Mouse (Mus musculus) intestine, postnatal 0 days (tissue): ENCODE data around the gene Abcb8. TPM values are rescaled to one million over a fixed set of nuclear protein-coding genes. Genes with fewer than 3 reads are reported as not detected.

Source experiments
- ATAC-seq: fragments of 200-750 bp; cut with Nextera tagmentation; 2 replicates; pipeline ENCODE4 v1.8.0; 2017; ENCODE audit warnings: mild to moderate bottlenecking, moderate TSS enrichment, moderate library complexity
- H3K27ac ChIP-seq: fragments of 300-500 bp; sonication (generic); 2 replicates; pipeline ENCODE4 v1.5.1; 2014; ENCODE audit warnings: mild to moderate bottlenecking, low read depth, low read length, moderate library complexity
- H3K27me3 ChIP-seq: fragments of 300-500 bp; sonication (generic); replicated peaks from 2 replicates; pipeline ENCODE4 v1.6.1; 2014; ENCODE audit warnings: low read length, mixed read lengths; ENCODE audit not compliant: control insufficient read depth, insufficient read depth
- H3K36me3 ChIP-seq: fragments of 300-500 bp; sonication (generic); 2 replicates; pipeline ENCODE4 v1.6.1; 2014; ENCODE audit warnings: mild to moderate bottlenecking, moderate library complexity; ENCODE audit not compliant: control insufficient read depth, insufficient read depth
- H3K4me1 ChIP-seq: fragments of 300-500 bp; sonication (generic); replicated peaks from 2 replicates; pipeline ENCODE4 v1.6.1; 2014; ENCODE audit warnings: antibody characterized with exemption, low read length, mixed read lengths; ENCODE audit not compliant: control insufficient read depth, insufficient read depth
- H3K4me2 ChIP-seq: fragments of 300-500 bp; sonication (generic); replicated peaks from 2 replicates; pipeline ENCODE4 v1.6.1; 2014; ENCODE audit warnings: low read depth, mild to moderate bottlenecking, moderate library complexity
- H3K4me3 ChIP-seq: fragments of 300-500 bp; sonication (generic); 2 replicates; pipeline ENCODE4 v1.5.1; 2014; ENCODE audit warnings: low read depth, low read length
- H3K9ac ChIP-seq: fragments of 300-500 bp; sonication (generic); 2 replicates; pipeline ENCODE4 v1.6.1; 2014; ENCODE audit warnings: mild to moderate bottlenecking, low read depth, low read length
- H3K9me3 ChIP-seq: fragments of 300-500 bp; sonication (generic); 2 replicates; pipeline ENCODE4 v1.6.1; 2016; ENCODE audit warnings: mixed run types; ENCODE audit not compliant: control insufficient read depth
- CTCF ChIP-seq: sonication (generic); IDR thresholded peaks from 2 replicates; pipeline ENCODE4 v1.5.1; 2016; ENCODE audit warnings: low read depth, mild to moderate bottlenecking, control low read depth, antibody characterized with exemption, moderate library complexity
- WGBS: fragments of 180-500 bp; shearing (Covaris S2); extraction: QIAGEN DNeasy Blood & Tissue Kit; methylation state at CpG from one replicate; pipeline ENCODE4 v1.1.7; 2014; 5-methylcytosine and 5-hydroxymethylcytosine counted together
- polyA plus RNA-seq: library from polyadenylated mRNA; unstranded; fragments of >200 nt; fragmentation: Nextera tagmentation; extraction: Ambion mirVana; gene quantifications from 2 replicates; pipeline ENCODE4 v1.2.1, GENCODE M21; 2015

Abcb8 gene
- polyA plus RNA-seq, 1 experiment from 2014 or later, result 40.4 TPM

DNA sequence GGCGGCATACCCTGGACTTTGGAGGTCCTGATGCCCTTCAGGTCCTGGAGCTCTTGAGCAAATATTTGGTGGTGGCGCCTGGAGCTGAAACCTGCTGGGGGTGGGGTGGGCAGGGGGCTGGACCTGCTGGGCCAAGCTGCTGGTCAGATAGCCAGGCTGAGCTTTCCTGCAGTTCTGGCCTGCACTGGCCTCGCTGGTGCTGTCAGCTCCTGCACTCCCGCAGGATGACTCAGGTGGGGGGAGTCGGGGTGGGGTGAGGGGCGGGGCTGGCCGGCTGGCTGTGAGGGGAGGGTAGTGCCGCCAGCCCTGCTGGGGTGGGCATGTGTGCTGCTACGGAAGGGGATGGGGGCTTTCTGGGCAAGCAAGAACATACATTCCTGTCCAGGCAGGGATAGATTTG is 35.1 kb downstream of the Abcb8 start:
- Histone ChIP-seq H3K9me3 (no peaks in the 10 kb centered on the region), H3K27me3 (no peaks in the 10 kb centered on the region), H3K36me3 (peaks cover 43% of the 10 kb centered on the region), H3K4me2 (peak overlapping the region; percentile 84), H3K27ac (peak overlapping the region; percentile 88), H3K4me1 (peaks cover 10% of the 10 kb centered on the region), H3K9ac (peak overlapping the region; percentile 54), H3K4me3 (peak overlapping the region; percentile 44)
- 17% methylated on average over 9 of the region's 9 CpGs for WGBS
- no peak for ATAC-seq
- no peak for TF ChIP-seq CTCF

- WGBS, result 93% methylated on average over 8 of the region's 8 CpGs
- no peaks in the 10 kb centered on the region for H3K4me1 ChIP-seq
- ATAC-seq, result no peak
- H3K4me3 ChIP-seq, result no peak overlapping the region
- H3K9me3 ChIP-seq, result no peaks in the 10 kb centered on the region
- no peak overlapping the region for H3K27ac ChIP-seq
- H3K4me2 ChIP-seq, result no peak overlapping the region
- H3K36me3 ChIP-seq, result peaks cover 89% of the 10 kb centered on the region
- TF ChIP-seq CTCF, result no peak
- H3K27me3 ChIP-seq, result no peaks in the 10 kb centered on the region
- no peak overlapping the region for H3K9ac ChIP-seq
Observed at GRCm38 (mm10) chr5:24433993-24434392, 40.5 kb downstream of the Abcb8 start.

DNA sequence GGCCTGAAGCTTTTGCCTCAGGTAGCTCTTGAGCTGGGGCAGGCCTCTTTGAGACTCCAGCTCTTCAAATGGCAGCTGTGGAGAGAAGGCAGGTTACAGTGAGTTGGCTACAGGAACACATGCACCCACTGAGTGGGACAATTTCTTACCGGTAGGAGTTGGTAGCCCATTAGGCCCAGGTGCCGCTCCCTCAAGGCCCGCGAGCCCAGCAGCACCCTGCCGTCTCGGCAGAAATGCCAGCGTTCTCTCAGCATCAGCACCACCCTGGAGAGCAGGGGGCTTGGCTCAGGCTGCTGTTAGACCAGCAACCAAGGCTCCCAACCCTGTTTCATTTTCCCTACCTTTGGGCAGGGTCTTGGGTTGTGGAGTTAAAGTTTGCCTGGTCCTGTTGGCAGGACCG is 47.7 kb downstream of the Abcb8 start:
- Histone ChIP-seq H3K9me3 (no peaks in the 10 kb centered on the region), H3K4me1 (0 out of 2 replicates have a peak, but pooled peaks cover 9% of the 10 kb centered on the region), H3K4me2 (no peak overlapping the region), H3K27ac (no peak overlapping the region), H3K4me3 (no peak overlapping the region), H3K27me3 (no peaks in the 10 kb centered on the region), H3K9ac (no peak overlapping the region), H3K36me3 (peaks cover 66% of the 10 kb centered on the region)
- 90% methylated on average over 8 of the region's 8 CpGs for WGBS
- no peak for TF ChIP-seq CTCF
- ATAC-seq, result no peak

DNA sequence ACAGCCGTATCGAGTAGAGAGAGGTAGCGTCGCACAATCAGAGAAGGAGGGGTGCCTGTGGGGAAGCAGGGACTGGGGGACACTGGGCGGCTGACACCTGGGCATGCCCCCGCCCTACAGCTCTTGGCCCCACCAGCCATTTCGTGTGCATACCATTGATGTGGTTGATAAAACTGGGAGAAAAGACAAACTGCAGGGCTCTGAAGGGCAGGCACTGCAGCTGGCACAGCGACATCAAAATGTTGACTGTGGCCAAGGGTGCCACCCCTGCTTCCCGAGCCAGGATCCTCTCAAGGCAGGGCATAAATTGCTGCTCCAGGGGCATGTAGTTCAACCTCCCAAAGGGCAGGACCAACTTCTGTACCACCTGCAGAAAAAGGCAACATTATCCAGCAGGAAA is 48.6 kb downstream of the Abcb8 start:
- TF ChIP-seq CTCF, result no peak
- Histone ChIP-seq H3K27me3 (no peaks in the 10 kb centered on the region), H3K27ac (no peak overlapping the region), H3K4me1 (0 out of 2 replicates have a peak, but pooled peaks cover 9% of the 10 kb centered on the region), H3K36me3 (peaks cover 58% of the 10 kb centered on the region), H3K9ac (no peak overlapping the region), H3K4me3 (no peak overlapping the region), H3K4me2 (no peak overlapping the region), H3K9me3 (no peaks in the 10 kb centered on the region)
- 81% methylated on average over 9 of the region's 9 CpGs for WGBS
- ATAC-seq, result no peak

DNA sequence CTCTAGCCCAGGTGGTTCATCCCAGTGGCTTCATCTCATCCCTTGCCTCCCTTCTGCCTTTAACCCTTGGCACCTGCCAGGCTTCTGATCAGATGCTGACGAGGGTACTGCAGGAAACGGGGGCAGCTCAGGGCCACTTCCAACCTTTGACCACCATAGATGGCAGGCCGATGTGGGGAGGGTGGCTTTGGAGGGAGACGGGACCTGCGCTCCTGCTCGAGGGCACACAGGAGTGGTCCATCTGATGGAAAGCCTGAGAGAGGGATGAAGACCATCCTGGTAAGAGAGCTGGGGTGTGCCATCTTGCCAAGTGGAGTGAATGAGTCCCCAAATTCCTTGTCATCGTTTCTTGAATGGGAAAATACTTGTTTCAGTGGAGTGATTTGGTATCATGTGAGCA is 49.7 kb downstream of the Abcb8 start:
- H3K27me3 ChIP-seq, result no peaks in the 10 kb centered on the region
- no peak for ATAC-seq
- no peak for TF ChIP-seq CTCF
- no peak overlapping the region for H3K4me2 ChIP-seq
- H3K9ac ChIP-seq, result no peak overlapping the region
- peaks cover 54% of the 10 kb centered on the region for H3K36me3 ChIP-seq
- no peak overlapping the region for H3K27ac ChIP-seq
- 0 out of 2 replicates have a peak, but pooled peaks cover 12% of the 10 kb centered on the region for H3K4me1 ChIP-seq
- H3K4me3 ChIP-seq, result no peak overlapping the region
- no peaks in the 10 kb centered on the region for H3K9me3 ChIP-seq
- 82% methylated on average over 7 of the region's 7 CpGs for WGBS

DNA sequence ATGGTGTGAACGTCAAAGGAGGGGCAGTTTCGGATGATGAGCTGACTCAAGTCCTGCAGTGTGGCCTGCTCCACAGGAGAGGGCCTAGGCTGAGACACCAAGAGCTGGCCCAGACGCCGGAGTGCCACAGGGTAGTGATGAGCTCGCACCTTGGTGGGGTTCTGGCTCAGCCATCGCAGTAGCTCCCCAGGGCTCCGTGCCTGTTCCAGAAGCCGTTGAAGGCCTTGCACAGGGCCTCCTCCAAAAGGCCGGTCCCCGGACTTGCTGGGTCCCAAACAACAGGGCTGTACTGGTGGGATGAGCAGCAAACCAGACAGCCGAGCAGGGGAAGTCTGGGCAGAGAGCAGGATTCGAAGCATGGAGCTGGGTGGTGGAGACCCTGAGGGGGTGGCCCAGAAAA is 50.5 kb downstream of the Abcb8 start:
- peak overlapping the region; percentile 62 for H3K4me3 ChIP-seq
- no peak for TF ChIP-seq CTCF
- 85% methylated on average over 12 of the region's 12 CpGs for WGBS
- H3K27me3 ChIP-seq, result no peaks in the 10 kb centered on the region
- peak overlapping the region; percentile 90 for H3K4me2 ChIP-seq
- no peak overlapping the region for H3K27ac ChIP-seq
- 0 out of 2 replicates have a peak overlapping the region, but pooled peaks have one; percentile 26 for H3K9ac ChIP-seq
- H3K36me3 ChIP-seq, result peaks cover 46% of the 10 kb centered on the region
- 0 out of 2 replicates have a peak, but pooled peaks cover 12% of the 10 kb centered on the region for H3K4me1 ChIP-seq
- no peak for ATAC-seq
- H3K9me3 ChIP-seq, result no peaks in the 10 kb centered on the region
